ENCODE assay signal across 8 mouse cellular contexts in the genomic region with DNA sequence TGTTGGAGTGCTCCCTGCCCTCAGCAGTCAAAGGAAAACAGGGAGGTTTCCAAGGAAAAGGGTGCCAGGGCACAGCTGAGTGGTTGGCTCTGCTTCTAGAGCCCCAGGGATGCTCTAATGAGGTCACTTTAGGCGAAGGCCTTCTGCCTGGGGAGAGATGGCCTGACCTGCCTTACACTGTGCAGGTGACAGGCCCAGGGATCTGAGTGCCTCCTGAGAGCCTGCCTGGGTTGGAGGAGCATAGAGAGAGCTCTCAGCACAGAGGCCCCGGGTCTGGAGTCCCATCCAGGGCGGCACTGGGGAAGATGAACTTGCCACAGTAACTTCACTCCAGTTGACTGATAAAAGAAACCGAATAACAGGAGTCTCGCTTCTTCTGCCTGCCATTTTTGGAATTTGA.
DNase-seq lines count a peak whose midpoint lies in the region; ATAC-seq and TF ChIP-seq lines count a peak whose summit lies in the region.
"Not testable (repeated sequence)": the region's sequence is repeated elsewhere in the genome, so short reads cannot be mapped to it uniquely, and the experiment has no call there.

No protein-coding gene starts in this region.

- peak overlapping the region; percentile 75 for H3K27ac ChIP-seq in forebrain, embryonic 10.5 days
- peak overlapping the region; percentile 24; the same call in 1 of the 2 replicates for H3K27ac ChIP-seq in gastrocnemius, adult 2 months
- H3K27ac ChIP-seq in hindbrain, embryonic 14.5 days; kidney, embryonic 14.5 days (ENCODE audit: low read depth, low read length); lung, embryonic 14.5 days (ENCODE audit: low read depth): not testable (repeated sequence)
- H3K27ac ChIP-seq in midbrain, embryonic 15.5 days, result peak overlapping the region; percentile 63
- peak overlapping the region; percentile 87 for H3K27ac ChIP-seq in stomach, embryonic 16.5 days (ENCODE audit: low read length)

- not testable (repeated sequence) for H3K4me3 ChIP-seq in forebrain, embryonic 10.5 days; gastrocnemius, adult 2 months; hindbrain, embryonic 14.5 days (replicated peaks; ENCODE audit: low read length); kidney, embryonic 14.5 days (ENCODE audit: low read length); lung, embryonic 14.5 days (ENCODE audit: low read depth, low read length); midbrain, embryonic 15.5 days; stomach, embryonic 16.5 days (replicated peaks; ENCODE audit: low read length)

- peak; percentile 21 for ATAC-seq in Patski
- ATAC-seq in hindbrain, embryonic 14.5 days (ENCODE audit: low FRiP score), result 0 out of 2 replicates have a peak, but pooled peaks have one; percentile 14
- ATAC-seq in kidney, embryonic 14.5 days (ENCODE audit: low FRiP score, low TSS enrichment), result peak; percentile 39; the same call in 1 of the 2 replicates
- peak; percentile 54 for ATAC-seq in lung, embryonic 14.5 days (ENCODE audit: insufficient read depth)
- peak; percentile 11; the same call in 1 of the 2 replicates for ATAC-seq in midbrain, embryonic 15.5 days (replicated peaks)
- ATAC-seq in stomach, embryonic 16.5 days (ENCODE audit: insufficient read depth, low FRiP score), result peak; percentile 49; the same call in 1 of the 2 replicates

- intact Hi-C loops in gastrocnemius, adult 2 months (cut with DNase I), result not testable (repeated sequence)

- H3K4me2 ChIP-seq in hindbrain, embryonic 14.5 days (replicated peaks); kidney, embryonic 14.5 days (replicated peaks; ENCODE audit: low read depth, low read length); lung, embryonic 14.5 days; midbrain, embryonic 15.5 days; stomach, embryonic 16.5 days (ENCODE audit: low read depth, low read length): not testable (repeated sequence)

- not testable (repeated sequence) for H3K36me3 ChIP-seq in forebrain, embryonic 10.5 days (replicated peaks); hindbrain, embryonic 14.5 days (replicated peaks; ENCODE audit: control insufficient read depth, insufficient read depth); kidney, embryonic 14.5 days (ENCODE audit: control insufficient read depth, insufficient read depth, low read length); lung, embryonic 14.5 days (ENCODE audit: insufficient read depth); midbrain, embryonic 15.5 days (replicated peaks); stomach, embryonic 16.5 days (ENCODE audit: control insufficient read depth, insufficient read depth, low read length)

- CTCF ChIA-PET in Patski (lab: Charles Lee), result interaction anchor here (1.1 kb wide), 1 partner anchor 20 kb away, joined by 4 read pairs; no protein-coding TSS in a partner anchor

- DNase-seq in Patski (ENCODE audit: low read depth, low spot score); forebrain, embryonic 10.5 days (ENCODE audit: extremely low spot score, low spot score); gastrocnemius, adult 2 months; hindbrain, embryonic 14.5 days (ENCODE audit: low spot score); lung, embryonic 14.5 days: not testable (repeated sequence)

- H3K9ac ChIP-seq in hindbrain, embryonic 14.5 days; kidney, embryonic 14.5 days (ENCODE audit: low read depth, low read length); lung, embryonic 14.5 days; midbrain, embryonic 15.5 days; stomach, embryonic 16.5 days (ENCODE audit: low read length): not testable (repeated sequence)

- in situ Hi-C loops in Patski (cut with MboI; ENCODE audit: low pct_unique_long_range_greater_than_20kb), result not testable (repeated sequence)

- H3K27me3 ChIP-seq in Patski; forebrain, embryonic 10.5 days (ENCODE audit: poor library complexity, severe bottlenecking); hindbrain, embryonic 14.5 days (ENCODE audit: control insufficient read depth, insufficient read depth, low read length); kidney, embryonic 14.5 days (ENCODE audit: control insufficient read depth, insufficient read depth, low read length); lung, embryonic 14.5 days (ENCODE audit: insufficient read depth, low read length); midbrain, embryonic 15.5 days (replicated peaks); stomach, embryonic 16.5 days (ENCODE audit: control insufficient read depth, insufficient read depth, low read length): not testable (repeated sequence)

- peaks cover 20% of the 10 kb centered on the region for H3K4me1 ChIP-seq in forebrain, embryonic 10.5 days
- H3K4me1 ChIP-seq in hindbrain, embryonic 14.5 days (replicated peaks; ENCODE audit: control insufficient read depth, insufficient read depth, low read length); kidney, embryonic 14.5 days (ENCODE audit: control insufficient read depth, insufficient read depth, low read length); lung, embryonic 14.5 days (ENCODE audit: insufficient read depth); midbrain, embryonic 15.5 days; stomach, embryonic 16.5 days (ENCODE audit: control insufficient read depth, insufficient read depth, low read length): not testable (repeated sequence)

- TF ChIP-seq CTCF in Patski (IDR thresholded peaks at IDR 0.05); gastrocnemius, adult 2 months (IDR thresholded peaks at IDR 0.05); lung, embryonic 14.5 days (IDR thresholded peaks at IDR 0.05; ENCODE audit: low read depth): not testable (repeated sequence)

- not testable (repeated sequence) for H3K9me3 ChIP-seq in forebrain, embryonic 10.5 days; hindbrain, embryonic 14.5 days (ENCODE audit: control insufficient read depth, low read length); kidney, embryonic 14.5 days (ENCODE audit: control insufficient read depth, low read length); lung, embryonic 14.5 days (ENCODE audit: low read depth, low read length); midbrain, embryonic 15.5 days; stomach, embryonic 16.5 days (replicated peaks; ENCODE audit: control insufficient read depth, low read length)

- POLR2A ChIA-PET in Patski (lab: Charles Lee), result interaction anchor here (0.6 kb wide), 1 partner anchor 14 kb away, joined by 3 read pairs; no protein-coding TSS in a partner anchor

- WGBS in forebrain, embryonic 10.5 days, result no CpG with 5 or more reads among the region's 5 CpGs
- WGBS in hindbrain, embryonic 14.5 days, result no CpG with 5 or more reads among the region's 5 CpGs
- no CpG with 5 or more reads among the region's 5 CpGs for WGBS in kidney, embryonic 14.5 days
- no CpG with 5 or more reads among the region's 5 CpGs for WGBS in lung, embryonic 14.5 days
- WGBS in midbrain, embryonic 15.5 days, result no CpG with 5 or more reads among the region's 5 CpGs
- no CpG with 5 or more reads among the region's 5 CpGs for WGBS in stomach, embryonic 16.5 days
